Mouse (Mus musculus) heart, embryonic 13.5 days (tissue): ENCODE measurements at regions not wholly inside any gene's neighbourhood (a gene's known extent, or its start where the extent isn't known, plus 50 kb on each side); places are given as distances from the start of the nearest gene placed in this dataset.

ENCODE experiments used
- ATAC-seq: fragments of 200-750 bp; cut with Nextera tagmentation; 2 replicates; pipeline ENCODE4 v1.8.0; 2017; ENCODE audit warnings: moderate TSS enrichment; ENCODE audit not compliant: insufficient number of reproducible peaks, low FRiP score, low TSS enrichment; ENCODE audit errors: extremely low read depth
- H3K27ac ChIP-seq: fragments of 300-500 bp; sonication (generic); replicated peaks from 2 replicates; pipeline ENCODE4 v1.5.1; 2015; ENCODE audit warnings: moderate library complexity, mild to moderate bottlenecking, inconsistent platforms
- H3K27me3 ChIP-seq: fragments of 300-500 bp; sonication (generic); replicated peaks from 2 replicates; pipeline ENCODE4 v1.6.1; 2015; ENCODE audit warnings: mild to moderate bottlenecking, inconsistent platforms
- H3K36me3 ChIP-seq: fragments of 300-500 bp; sonication (generic); 2 replicates; pipeline ENCODE4 v1.6.1; 2015; ENCODE audit warnings: mild to moderate bottlenecking, inconsistent platforms
- H3K4me1 ChIP-seq: fragments of 300-500 bp; sonication (generic); 2 replicates; pipeline ENCODE4 v1.6.1; 2015; ENCODE audit warnings: inconsistent platforms
- H3K4me2 ChIP-seq: fragments of 300-500 bp; sonication (generic); 2 replicates; pipeline ENCODE4 v1.6.1; 2015; ENCODE audit warnings: inconsistent platforms, mild to moderate bottlenecking, moderate library complexity
- H3K4me3 ChIP-seq: fragments of 300-500 bp; sonication (generic); 2 replicates; pipeline ENCODE4 v1.5.1; 2015; ENCODE audit warnings: moderate library complexity, mild to moderate bottlenecking, inconsistent platforms
- H3K9ac ChIP-seq: fragments of 300-500 bp; sonication (generic); 2 replicates; pipeline ENCODE4 v1.6.1; 2015; ENCODE audit warnings: inconsistent platforms, mild to moderate bottlenecking, moderate library complexity
- H3K9me3 ChIP-seq: fragments of 300-500 bp; sonication (generic); 2 replicates; pipeline ENCODE4 v1.6.1; 2016; ENCODE audit warnings: inconsistent platforms
- WGBS: fragments of 180-500 bp; shearing (Covaris S2); methylation state at CpG from one replicate; pipeline ENCODE4 v1.1.7; 2015; ENCODE audit warnings: mixed read lengths; 5-methylcytosine and 5-hydroxymethylcytosine counted together

- H3K4me1 ChIP-seq: no peaks in the 10 kb centered on the region
- 73% methylated on average over 4 of the region's 4 CpGs for WGBS
- ATAC-seq: no peak
- no peak overlapping the region for H3K4me3 ChIP-seq
- no peak overlapping the region for H3K27ac ChIP-seq
- H3K9ac ChIP-seq: no peak overlapping the region
- H3K9me3 ChIP-seq: no peaks in the 10 kb centered on the region
- no peak overlapping the region for H3K4me2 ChIP-seq
- H3K36me3 ChIP-seq: no peaks in the 10 kb centered on the region
- H3K27me3 ChIP-seq: no peaks in the 10 kb centered on the region
These were observed 243.9 kb downstream of the Tcf7l2 start for GRCm38 (mm10) chr19:55985518-55985917.

GRCm38 (mm10) chr19:55991791-55992726 is 250.4 kb downstream of the Tcf7l2 start:
- Histone ChIP-seq H3K4me2 (no peak overlapping the region), H3K9me3 (no peaks in the 10 kb centered on the region), H3K9ac (no peak overlapping the region), H3K27ac (no peak overlapping the region), H3K4me3 (no peak overlapping the region), H3K36me3 (no peaks in the 10 kb centered on the region), H3K4me1 (no peaks in the 10 kb centered on the region), H3K27me3 (no peaks in the 10 kb centered on the region)
- WGBS: 77% methylated on average over 21 of the region's 21 CpGs
- no peak for ATAC-seq

DNA sequence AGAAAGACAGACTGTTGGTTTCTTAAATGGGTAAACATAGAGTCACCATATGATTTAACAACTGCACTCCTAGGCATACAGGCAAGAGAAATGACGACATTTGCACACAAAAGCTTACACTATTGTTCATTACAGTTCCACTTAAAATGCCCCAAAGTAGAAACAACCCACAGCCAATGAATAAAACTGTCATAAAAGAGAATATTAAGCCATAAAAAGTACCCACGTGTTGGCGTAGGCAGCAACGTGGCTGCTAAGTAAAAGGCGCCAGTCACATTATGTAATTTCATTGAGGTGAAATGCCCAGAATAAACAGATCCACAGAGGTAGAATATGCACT is 251.1 kb downstream of the Tcf7l2 start:
- Histone ChIP-seq H3K4me3 (no peak overlapping the region), H3K27ac (no peak overlapping the region), H3K27me3 (no peaks in the 10 kb centered on the region), H3K4me1 (no peaks in the 10 kb centered on the region), H3K4me2 (no peak overlapping the region), H3K9ac (no peak overlapping the region), H3K9me3 (no peaks in the 10 kb centered on the region), H3K36me3 (no peaks in the 10 kb centered on the region)
- WGBS: 84% methylated on average over 5 of the region's 5 CpGs
- no peak for ATAC-seq

GRCm38 (mm10) chr19:55995721-55996120 is 254.1 kb downstream of the Tcf7l2 start:
- Histone ChIP-seq H3K4me2 (no peak overlapping the region), H3K27ac (no peak overlapping the region), H3K9me3 (no peaks in the 10 kb centered on the region), H3K9ac (no peak overlapping the region), H3K36me3 (no peaks in the 10 kb centered on the region), H3K4me1 (no peaks in the 10 kb centered on the region), H3K4me3 (no peak overlapping the region), H3K27me3 (no peaks in the 10 kb centered on the region)
- WGBS: 61% methylated on average over 2 of the region's 2 CpGs
- ATAC-seq: no peak

GRCm38 (mm10) chr19:55998454-55999180 is 257.0 kb downstream of the Tcf7l2 start:
- H3K9ac ChIP-seq: no peak overlapping the region
- no peak overlapping the region for H3K4me2 ChIP-seq
- no peaks in the 10 kb centered on the region for H3K36me3 ChIP-seq
- H3K27ac ChIP-seq: no peak overlapping the region
- no peak overlapping the region for H3K4me3 ChIP-seq
- no peak for ATAC-seq
- H3K27me3 ChIP-seq: no peaks in the 10 kb centered on the region
- H3K4me1 ChIP-seq: no peaks in the 10 kb centered on the region
- H3K9me3 ChIP-seq: no peaks in the 10 kb centered on the region
- 86% methylated on average over 15 of the region's 15 CpGs for WGBS

DNA sequence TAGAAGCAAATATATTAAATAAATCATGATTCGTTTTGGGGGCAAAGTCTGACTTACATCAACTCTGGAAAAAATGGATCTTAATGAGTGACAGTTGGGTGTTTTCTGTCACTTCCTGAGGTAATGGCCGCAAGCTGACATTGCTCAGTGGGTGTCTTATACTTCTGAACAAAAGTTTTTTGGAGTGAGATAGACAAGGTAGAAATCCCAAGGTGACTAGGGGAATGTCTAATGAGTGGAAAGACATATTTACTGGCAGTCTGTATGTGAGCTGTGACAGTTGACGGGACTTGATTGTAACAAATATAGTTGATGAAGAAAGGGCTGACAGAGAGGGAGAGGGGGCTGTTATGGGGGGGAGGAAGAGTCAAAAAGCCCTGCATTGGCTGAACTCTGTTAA is 257.8 kb downstream of the Tcf7l2 start:
- Histone ChIP-seq H3K4me1 (no peaks in the 10 kb centered on the region), H3K9ac (no peak overlapping the region), H3K4me2 (no peak overlapping the region), H3K27ac (no peak overlapping the region), H3K27me3 (no peaks in the 10 kb centered on the region), H3K9me3 (no peaks in the 10 kb centered on the region), H3K36me3 (no peaks in the 10 kb centered on the region), H3K4me3 (no peak overlapping the region)
- WGBS: 67% methylated on average over 3 of the region's 3 CpGs
- no peak for ATAC-seq

DNA sequence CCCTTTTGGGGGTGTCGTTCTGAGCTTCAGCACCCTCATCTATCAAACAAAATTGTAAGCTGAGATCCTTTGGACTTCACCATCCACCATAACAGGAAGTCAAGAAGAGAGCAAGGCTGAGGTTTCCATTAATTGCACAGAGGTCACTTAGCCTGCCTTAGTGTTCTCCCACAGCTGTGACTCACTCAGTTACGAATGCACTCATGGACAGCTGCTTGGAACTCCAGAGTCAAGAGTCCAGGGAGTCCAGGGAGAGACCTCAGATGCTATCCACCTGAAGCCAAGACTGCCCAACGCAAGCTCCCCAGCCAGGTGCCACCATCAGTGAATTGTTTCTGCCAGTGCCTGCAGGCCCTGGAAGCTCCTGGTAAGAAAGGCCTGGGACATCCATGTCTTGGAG is 259.8 kb downstream of the Tcf7l2 start:
- 81% methylated on average over 3 of the region's 3 CpGs for WGBS
- H3K4me3 ChIP-seq: no peak overlapping the region
- no peak overlapping the region for H3K27ac ChIP-seq
- H3K9ac ChIP-seq: no peak overlapping the region
- no peaks in the 10 kb centered on the region for H3K36me3 ChIP-seq
- no peaks in the 10 kb centered on the region for H3K4me1 ChIP-seq
- no peaks in the 10 kb centered on the region for H3K9me3 ChIP-seq
- no peak for ATAC-seq
- H3K27me3 ChIP-seq: no peaks in the 10 kb centered on the region
- no peak overlapping the region for H3K4me2 ChIP-seq

DNA sequence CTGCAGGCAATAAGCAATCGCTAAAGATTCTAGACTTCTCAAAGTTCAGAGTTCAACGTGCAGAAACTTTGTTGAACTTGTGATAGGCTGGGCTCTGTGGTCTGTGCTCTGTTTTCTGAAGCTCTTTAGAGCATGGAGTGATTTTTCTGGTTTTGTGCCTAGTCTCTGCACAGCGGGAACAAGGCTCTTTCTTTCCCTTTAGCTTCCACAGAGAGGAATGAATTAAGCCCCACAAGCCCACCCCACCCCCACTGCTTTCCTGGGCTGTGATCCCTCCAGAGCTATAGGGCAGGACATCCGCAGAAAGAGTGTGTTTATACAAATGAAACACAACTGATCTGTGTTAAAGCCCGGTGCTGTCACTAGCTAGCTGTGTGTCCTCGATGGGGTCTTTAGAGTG is 264.3 kb downstream of the Tcf7l2 start:
- no peak overlapping the region for H3K4me3 ChIP-seq
- 58% methylated on average over 6 of the region's 6 CpGs for WGBS
- no peak overlapping the region for H3K27ac ChIP-seq
- no peaks in the 10 kb centered on the region for H3K36me3 ChIP-seq
- H3K9me3 ChIP-seq: no peaks in the 10 kb centered on the region
- no peaks in the 10 kb centered on the region for H3K4me1 ChIP-seq
- no peak for ATAC-seq
- no peaks in the 10 kb centered on the region for H3K27me3 ChIP-seq
- H3K4me2 ChIP-seq: no peak overlapping the region
- no peak overlapping the region for H3K9ac ChIP-seq

GRCm38 (mm10) chr19:56007433-56007832 is 265.8 kb downstream of the Tcf7l2 start:
- Histone ChIP-seq H3K4me2 (no peak overlapping the region), H3K36me3 (no peaks in the 10 kb centered on the region), H3K4me1 (no peaks in the 10 kb centered on the region), H3K9ac (no peak overlapping the region), H3K27me3 (0 out of 2 replicates have a peak, but pooled peaks cover 6% of the 10 kb centered on the region), H3K4me3 (no peak overlapping the region), H3K27ac (no peak overlapping the region), H3K9me3 (no peaks in the 10 kb centered on the region)
- ATAC-seq: no peak
- WGBS: 94% methylated on average over 5 of the region's 5 CpGs

- no peak for ATAC-seq
- no peak overlapping the region for H3K4me3 ChIP-seq
- no peaks in the 10 kb centered on the region for H3K4me1 ChIP-seq
- no peak overlapping the region for H3K27ac ChIP-seq
- H3K9ac ChIP-seq: no peak overlapping the region
- H3K36me3 ChIP-seq: no peaks in the 10 kb centered on the region
- H3K4me2 ChIP-seq: no peak overlapping the region
- 85% methylated on average over 7 of the region's 7 CpGs for WGBS
- no peaks in the 10 kb centered on the region for H3K9me3 ChIP-seq
- 0 out of 2 replicates have a peak, but pooled peaks cover 11% of the 10 kb centered on the region for H3K27me3 ChIP-seq
These were observed 269.1 kb downstream of the Tcf7l2 start for GRCm38 (mm10) chr19:56010766-56011165.

DNA sequence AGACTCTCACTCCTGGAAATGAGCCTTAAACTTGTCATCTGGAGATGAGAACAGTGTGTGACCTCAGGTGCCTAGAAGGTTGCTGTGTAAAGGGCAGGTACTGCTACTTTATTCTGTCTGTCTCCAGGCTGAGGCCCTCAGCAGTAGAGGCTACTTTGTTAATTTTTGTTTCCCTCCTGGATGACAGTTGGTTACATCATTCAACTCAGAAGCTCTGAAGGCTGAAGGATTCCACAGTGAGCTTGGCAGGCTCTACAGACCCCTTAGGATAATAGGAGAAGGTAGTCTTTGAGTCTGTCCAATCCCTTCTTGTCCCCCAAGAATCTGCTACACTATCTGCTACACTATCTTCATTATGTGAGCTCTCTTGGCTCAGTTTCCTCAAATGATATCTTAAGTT is 269.7 kb downstream of the Tcf7l2 start:
- Histone ChIP-seq H3K27ac (no peak overlapping the region), H3K27me3 (0 out of 2 replicates have a peak, but pooled peaks cover 11% of the 10 kb centered on the region), H3K9ac (no peak overlapping the region), H3K36me3 (no peaks in the 10 kb centered on the region), H3K4me3 (no peak overlapping the region), H3K9me3 (no peaks in the 10 kb centered on the region), H3K4me2 (no peak overlapping the region), H3K4me1 (no peaks in the 10 kb centered on the region)
- no peak for ATAC-seq
